Mouse (Mus musculus): ENCODE measurements at regions not wholly inside any gene's neighbourhood (a gene's known extent, or its start where the extent isn't known, plus 50 kb on each side); places are given as distances from the start of the nearest gene placed in this dataset.

DNA sequence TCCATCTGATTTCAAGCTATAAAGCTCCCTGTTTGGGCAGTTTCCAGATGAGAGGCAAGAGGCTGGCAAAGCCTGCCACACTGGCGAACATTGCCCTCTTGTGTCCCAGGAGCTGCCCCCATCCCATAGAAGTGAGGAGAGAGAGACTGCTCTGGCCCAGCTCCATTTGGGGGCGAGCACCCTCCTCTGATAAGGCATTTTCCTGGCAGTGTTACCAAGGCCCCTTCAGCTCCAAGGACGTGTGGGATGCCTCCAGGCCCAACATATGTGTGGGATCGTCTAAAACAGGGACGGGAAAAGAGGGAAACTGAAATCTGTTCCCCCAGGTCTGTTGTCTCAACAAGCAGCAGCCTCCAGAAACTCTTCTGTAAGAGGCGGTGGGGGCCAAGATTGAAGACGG lies 88.0 kb upstream of the Csf3r start:
- H3K36me3 ChIP-seq (ENCODE audit: control insufficient read depth, insufficient read depth, low read length): no peaks in the 10 kb centered on the region
- H3K4me1 ChIP-seq (ENCODE audit: control insufficient read depth, insufficient read depth, low read length): peaks cover 2% of the 10 kb centered on the region; the same call in 1 of the 2 replicates
- no peak overlapping the region for H3K27ac ChIP-seq (ENCODE audit: control insufficient read depth, insufficient read depth, low read depth, low read length)
- H3K27me3 ChIP-seq (ENCODE audit: control insufficient read depth, insufficient read depth, low read length): no peaks in the 10 kb centered on the region
- TF ChIP-seq POLR2A (IDR thresholded peaks at IDR 0.05; ENCODE audit: control insufficient read depth, low read depth, low read length) (no peak), CTCF (IDR thresholded peaks at IDR 0.05; ENCODE audit: control insufficient read depth, insufficient read depth, insufficient replicate concordance, low read depth, low read length) (no peak)
- H3K4me3 ChIP-seq (ENCODE audit: control insufficient read depth, low read depth, low read length): no peak overlapping the region

DNA sequence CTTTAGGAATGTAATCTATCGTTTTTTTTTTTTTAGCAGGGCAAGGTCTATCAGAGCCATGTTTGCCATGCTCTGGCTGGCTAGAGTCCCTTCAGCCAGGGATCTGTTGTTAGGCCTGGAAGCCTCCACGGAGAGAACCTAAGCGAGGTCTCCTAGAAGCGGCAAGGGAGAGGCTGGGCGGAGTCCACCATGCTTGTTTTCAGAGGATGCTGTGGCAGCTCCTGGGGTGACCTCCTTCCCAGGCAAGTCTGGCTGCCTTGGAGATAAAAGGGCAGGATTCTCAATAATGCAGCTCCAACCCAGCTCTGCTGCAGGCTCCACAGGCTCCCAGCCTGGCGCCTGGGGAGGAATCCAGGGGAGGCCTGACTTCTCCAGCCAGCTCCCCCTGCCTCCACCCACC lies 86.2 kb upstream of the Csf3r start:
- no peaks in the 10 kb centered on the region for H3K36me3 ChIP-seq (ENCODE audit: control insufficient read depth, insufficient read depth, low read length)
- no peak overlapping the region for H3K27ac ChIP-seq (ENCODE audit: control insufficient read depth, insufficient read depth, low read depth, low read length)
- no peak overlapping the region for H3K4me3 ChIP-seq (ENCODE audit: control insufficient read depth, low read depth, low read length)
- H3K4me1 ChIP-seq (ENCODE audit: control insufficient read depth, insufficient read depth, low read length): no peaks in the 10 kb centered on the region
- H3K27me3 ChIP-seq (ENCODE audit: control insufficient read depth, insufficient read depth, low read length): no peaks in the 10 kb centered on the region
- TF ChIP-seq POLR2A (IDR thresholded peaks at IDR 0.05; ENCODE audit: control insufficient read depth, low read depth, low read length): no peak
- TF ChIP-seq CTCF (IDR thresholded peaks at IDR 0.05; ENCODE audit: control insufficient read depth, insufficient read depth, insufficient replicate concordance, low read depth, low read length): no peak

DNA sequence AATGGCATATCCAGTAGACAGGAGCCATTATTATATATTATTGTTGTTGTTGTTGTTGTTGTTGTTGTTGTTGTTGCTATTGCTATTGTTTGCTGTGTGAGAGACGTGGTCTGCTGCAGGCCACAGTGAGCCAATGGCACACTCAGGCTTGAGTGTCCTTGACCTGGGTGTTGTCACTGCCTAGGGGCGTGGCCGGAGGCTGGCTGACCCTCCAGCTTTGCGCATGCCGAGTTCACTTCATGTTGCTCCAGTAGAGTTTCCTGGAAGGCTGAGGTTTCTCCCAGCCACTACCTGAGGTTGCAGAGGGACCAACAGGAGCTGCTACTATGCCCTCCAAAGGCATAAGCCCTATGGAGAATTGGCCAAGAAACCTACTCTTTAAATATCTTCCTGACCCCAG lies 83.1 kb upstream of the Csf3r start:
- H3K4me3 ChIP-seq (ENCODE audit: control insufficient read depth, low read depth, low read length): no peak overlapping the region
- no peaks in the 10 kb centered on the region for H3K36me3 ChIP-seq (ENCODE audit: control insufficient read depth, insufficient read depth, low read length)
- H3K27me3 ChIP-seq (ENCODE audit: control insufficient read depth, insufficient read depth, low read length): no peaks in the 10 kb centered on the region
- H3K4me1 ChIP-seq (ENCODE audit: control insufficient read depth, insufficient read depth, low read length): no peaks in the 10 kb centered on the region
- no peak overlapping the region for H3K27ac ChIP-seq (ENCODE audit: control insufficient read depth, insufficient read depth, low read depth, low read length)
- TF ChIP-seq POLR2A (IDR thresholded peaks at IDR 0.05; ENCODE audit: control insufficient read depth, low read depth, low read length) (no peak), CTCF (IDR thresholded peaks at IDR 0.05; ENCODE audit: control insufficient read depth, insufficient read depth, insufficient replicate concordance, low read depth, low read length) (no peak)

DNA sequence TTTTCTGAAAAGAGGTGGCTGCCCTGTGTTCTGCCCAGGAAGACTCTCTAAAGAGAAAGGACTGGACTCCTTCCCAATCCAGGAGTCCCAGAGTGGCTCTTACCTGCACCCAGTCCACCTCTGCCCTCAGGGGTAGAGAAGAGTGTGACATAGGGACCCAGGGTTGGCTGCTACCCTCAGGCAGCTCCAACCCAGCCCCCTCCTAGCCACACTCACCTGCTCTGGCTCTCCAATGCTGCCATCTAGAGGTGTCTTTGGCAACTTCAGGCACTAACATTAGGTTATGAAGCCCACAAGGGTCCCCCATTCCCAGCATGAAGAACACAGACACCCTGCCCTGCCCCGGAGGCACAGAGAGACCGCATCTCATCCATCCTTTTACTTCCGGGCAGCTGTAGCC lies 82.4 kb upstream of the Csf3r start:
- no peaks in the 10 kb centered on the region for H3K4me1 ChIP-seq (ENCODE audit: control insufficient read depth, insufficient read depth, low read length)
- no peaks in the 10 kb centered on the region for H3K27me3 ChIP-seq (ENCODE audit: control insufficient read depth, insufficient read depth, low read length)
- no peaks in the 10 kb centered on the region for H3K36me3 ChIP-seq (ENCODE audit: control insufficient read depth, insufficient read depth, low read length)
- TF ChIP-seq POLR2A (IDR thresholded peaks at IDR 0.05; ENCODE audit: control insufficient read depth, low read depth, low read length) (no peak), CTCF (IDR thresholded peaks at IDR 0.05; ENCODE audit: control insufficient read depth, insufficient read depth, insufficient replicate concordance, low read depth, low read length) (peak; percentile 37; the same call in 1 of the 2 replicates)
- no peak overlapping the region for H3K27ac ChIP-seq (ENCODE audit: control insufficient read depth, insufficient read depth, low read depth, low read length)
- no peak overlapping the region for H3K4me3 ChIP-seq (ENCODE audit: control insufficient read depth, low read depth, low read length)

DNA sequence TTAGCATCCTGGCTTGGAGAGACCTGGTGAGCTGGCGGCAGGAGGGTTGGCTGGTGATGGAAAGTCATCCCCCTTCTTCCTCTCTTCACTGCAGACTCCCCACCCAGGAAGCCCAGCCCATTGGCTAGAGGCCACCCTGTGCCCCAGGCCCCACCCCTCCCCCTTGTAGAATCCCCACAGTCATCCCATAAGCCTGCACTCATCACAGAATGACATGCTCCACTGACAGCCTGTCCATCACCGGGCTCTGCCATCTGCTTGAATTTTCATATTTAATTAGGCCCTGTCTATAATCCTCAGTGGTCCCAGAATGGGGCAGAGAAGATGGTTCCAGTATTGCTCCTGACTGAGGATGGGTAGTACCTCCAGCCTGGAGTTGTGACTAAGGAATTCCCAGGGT lies 79.3 kb upstream of the Csf3r start:
- no peak overlapping the region for H3K27ac ChIP-seq (ENCODE audit: control insufficient read depth, insufficient read depth, low read depth, low read length)
- TF ChIP-seq POLR2A (IDR thresholded peaks at IDR 0.05; ENCODE audit: control insufficient read depth, low read depth, low read length) (no peak), CTCF (IDR thresholded peaks at IDR 0.05; ENCODE audit: control insufficient read depth, insufficient read depth, insufficient replicate concordance, low read depth, low read length) (no peak)
- no peaks in the 10 kb centered on the region for H3K4me1 ChIP-seq (ENCODE audit: control insufficient read depth, insufficient read depth, low read length)

DNA sequence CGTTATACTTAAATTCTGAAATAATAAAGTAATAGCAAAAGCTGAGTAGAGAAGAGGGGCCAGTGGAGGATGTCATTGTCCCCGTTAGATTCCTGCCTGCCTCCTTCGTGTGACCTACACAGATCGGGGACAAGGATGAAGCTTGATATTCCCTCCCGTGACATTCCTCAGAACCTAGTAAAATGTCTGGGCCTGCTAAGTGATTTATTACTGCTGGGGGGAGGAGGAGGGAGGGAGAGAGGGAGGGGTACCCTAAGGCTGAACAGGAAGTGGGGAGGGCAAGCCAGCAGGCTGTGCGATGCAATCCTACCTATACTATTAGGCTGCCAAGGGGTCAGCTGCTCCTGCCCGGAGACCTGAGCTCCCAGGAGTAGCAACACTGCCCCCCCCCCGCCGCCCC lies 64.9 kb upstream of the Csf3r start:
- TF ChIP-seq POLR2A (IDR thresholded peaks at IDR 0.05; ENCODE audit: control insufficient read depth, low read depth, low read length) (no peak), CTCF (IDR thresholded peaks at IDR 0.05; ENCODE audit: control insufficient read depth, insufficient read depth, insufficient replicate concordance, low read depth, low read length) (no peak)
- Histone ChIP-seq H3K27ac (ENCODE audit: control insufficient read depth, insufficient read depth, low read depth, low read length) (no peak overlapping the region), H3K36me3 (ENCODE audit: control insufficient read depth, insufficient read depth, low read length) (no peaks in the 10 kb centered on the region), H3K4me1 (ENCODE audit: control insufficient read depth, insufficient read depth, low read length) (no peaks in the 10 kb centered on the region), H3K4me3 (ENCODE audit: control insufficient read depth, low read depth, low read length) (no peak overlapping the region), H3K27me3 (ENCODE audit: control insufficient read depth, insufficient read depth, low read length) (no peaks in the 10 kb centered on the region)

More for the DNA sequence above, 79.3 kb upstream of the Csf3r start:
- Histone ChIP-seq H3K4me3 (ENCODE audit: control insufficient read depth, low read depth, low read length) (no peak overlapping the region), H3K36me3 (ENCODE audit: control insufficient read depth, insufficient read depth, low read length) (no peaks in the 10 kb centered on the region), H3K27me3 (ENCODE audit: control insufficient read depth, insufficient read depth, low read length) (no peaks in the 10 kb centered on the region)

DNA sequence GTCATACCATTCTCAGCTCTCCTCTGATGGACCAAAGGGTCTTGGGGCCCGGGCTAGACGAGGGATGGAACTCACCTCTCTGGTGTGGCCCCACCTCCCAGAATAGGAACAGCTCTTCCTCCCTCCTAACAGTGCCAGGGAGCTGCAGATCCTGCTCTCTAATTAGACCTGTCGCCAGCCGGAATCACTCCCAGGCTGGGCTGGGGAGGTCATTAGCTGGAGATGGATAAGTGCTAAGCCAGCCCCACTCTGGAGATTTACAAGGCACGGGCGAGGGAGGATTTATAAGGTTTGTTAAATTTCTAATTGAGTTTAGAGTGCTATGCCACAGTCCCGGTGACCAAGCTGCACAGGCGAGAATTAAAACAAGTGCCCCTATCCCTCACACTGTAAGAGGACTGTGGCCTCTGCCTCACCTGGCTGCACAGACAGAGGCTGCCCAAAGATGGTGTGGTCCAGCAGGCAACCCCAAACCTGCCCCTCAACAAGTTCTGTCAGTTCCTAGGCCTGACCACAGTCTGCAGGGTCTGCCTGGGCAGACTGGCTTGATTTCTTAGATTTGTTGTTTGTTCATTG lies 63.6 kb upstream of the Csf3r start:
- Histone ChIP-seq H3K4me3 (ENCODE audit: control insufficient read depth, low read depth, low read length) (no peak overlapping the region), H3K27me3 (ENCODE audit: control insufficient read depth, insufficient read depth, low read length) (no peaks in the 10 kb centered on the region), H3K27ac (ENCODE audit: control insufficient read depth, insufficient read depth, low read depth, low read length) (no peak overlapping the region), H3K36me3 (ENCODE audit: control insufficient read depth, insufficient read depth, low read length) (no peaks in the 10 kb centered on the region), H3K4me1 (ENCODE audit: control insufficient read depth, insufficient read depth, low read length) (no peaks in the 10 kb centered on the region)
- TF ChIP-seq CTCF (IDR thresholded peaks at IDR 0.05; ENCODE audit: control insufficient read depth, insufficient read depth, insufficient replicate concordance, low read depth, low read length) (no peak), POLR2A (IDR thresholded peaks at IDR 0.05; ENCODE audit: control insufficient read depth, low read depth, low read length) (no peak)

DNA sequence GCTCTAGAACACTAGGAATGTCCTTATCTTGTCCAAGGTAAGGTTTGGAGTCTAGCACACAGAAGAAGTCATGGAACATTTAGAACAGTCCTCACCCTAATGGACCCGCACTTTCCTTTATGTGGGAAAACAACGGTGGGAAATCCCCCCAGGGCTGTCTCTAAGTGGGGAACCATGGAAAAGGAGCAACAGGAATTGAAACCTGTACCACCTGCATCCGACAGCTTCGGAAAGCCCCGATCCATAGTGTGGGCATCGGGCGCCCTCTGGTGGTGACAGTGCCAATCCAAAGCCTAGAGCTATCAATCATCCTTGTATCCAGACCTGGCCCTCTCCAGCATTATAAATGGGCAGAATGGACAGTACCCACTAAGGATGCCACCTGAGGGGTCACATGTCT lies 61.7 kb upstream of the Csf3r start:
- Histone ChIP-seq H3K4me3 (ENCODE audit: control insufficient read depth, low read depth, low read length) (no peak overlapping the region), H3K27me3 (ENCODE audit: control insufficient read depth, insufficient read depth, low read length) (no peaks in the 10 kb centered on the region), H3K4me1 (ENCODE audit: control insufficient read depth, insufficient read depth, low read length) (no peaks in the 10 kb centered on the region), H3K36me3 (ENCODE audit: control insufficient read depth, insufficient read depth, low read length) (no peaks in the 10 kb centered on the region), H3K27ac (ENCODE audit: control insufficient read depth, insufficient read depth, low read depth, low read length) (no peak overlapping the region)
- TF ChIP-seq CTCF (IDR thresholded peaks at IDR 0.05; ENCODE audit: control insufficient read depth, insufficient read depth, insufficient replicate concordance, low read depth, low read length): peak; percentile 79; the same call in 1 of the 2 replicates
- no peak for TF ChIP-seq POLR2A (IDR thresholded peaks at IDR 0.05; ENCODE audit: control insufficient read depth, low read depth, low read length)

Data from testis, adult 2 months (tissue).